Mouse (Mus musculus) embryonic facial prominence, embryonic 13.5 days (tissue): ENCODE results near the gene Cacna2d4. TPM values are rescaled to one million over a fixed set of nuclear protein-coding genes. Genes with fewer than 3 reads are reported as not detected.

ENCODE experiments used
- ATAC-seq: fragments of 200-750 bp; cut with Nextera tagmentation; 2 replicates; pipeline ENCODE4 v1.8.0; 2017; ENCODE audit warnings: low read depth; ENCODE audit not compliant: insufficient number of reproducible peaks, insufficient read depth, low FRiP score, low TSS enrichment
- H3K27ac ChIP-seq: fragments of 300-500 bp; sonication (generic); 2 replicates; pipeline ENCODE4 v1.5.1; 2015; ENCODE audit warnings: moderate library complexity, mild to moderate bottlenecking, inconsistent platforms
- H3K27me3 ChIP-seq: fragments of 300-500 bp; sonication (generic); 2 replicates; pipeline ENCODE4 v1.6.1; 2015; ENCODE audit warnings: mild to moderate bottlenecking, inconsistent platforms
- H3K36me3 ChIP-seq: fragments of 300-500 bp; sonication (generic); 2 replicates; pipeline ENCODE4 v1.6.1; 2015; ENCODE audit warnings: mild to moderate bottlenecking, inconsistent platforms
- H3K4me1 ChIP-seq: fragments of 300-500 bp; sonication (generic); 2 replicates; pipeline ENCODE4 v1.6.1; 2015; ENCODE audit warnings: inconsistent platforms
- H3K4me2 ChIP-seq: fragments of 300-500 bp; sonication (generic); 2 replicates; pipeline ENCODE4 v1.6.1; 2015; ENCODE audit warnings: moderate library complexity, mild to moderate bottlenecking, inconsistent platforms
- H3K4me3 ChIP-seq: fragments of 300-500 bp; sonication (generic); 2 replicates; pipeline ENCODE4 v1.5.1; 2015; ENCODE audit warnings: mild to moderate bottlenecking, inconsistent platforms
- H3K9ac ChIP-seq: fragments of 300-500 bp; sonication (generic); 2 replicates; pipeline ENCODE4 v1.6.1; 2015; ENCODE audit warnings: mild to moderate bottlenecking, inconsistent platforms
- H3K9me3 ChIP-seq: fragments of 300-500 bp; sonication (generic); 2 replicates; pipeline ENCODE4 v1.6.1; 2016; ENCODE audit warnings: inconsistent platforms
- WGBS: fragments of 180-500 bp; shearing (Covaris S2); methylation state at CpG from one replicate; pipeline ENCODE4 v1.1.7; 2015; ENCODE audit warnings: mixed read lengths; 5-methylcytosine and 5-hydroxymethylcytosine counted together
- polyA plus RNA-seq: library from polyadenylated mRNA; unstranded; fragments of >200 nt; fragmentation: Nextera tagmentation; extraction: Ambion mirVana; gene quantifications from 2 replicates; pipeline ENCODE4 v1.2.1, GENCODE M21; 2015

The Cacna2d4 gene
- polyA plus RNA-seq, 1 experiment from 2014 or later, result not detected

- ATAC-seq, result no peak
- WGBS, result 67% methylated on average over 1 of the region's 1 CpGs
- H3K36me3 ChIP-seq, result no peaks in the 10 kb centered on the region
Measured at GRCm38 (mm10) chr6:119378631-119379030, 142.3 kb downstream of the Cacna2d4 start.

GRCm38 (mm10) chr6:119385668-119386067 is 149.3 kb downstream of the Cacna2d4 start:
- Histone ChIP-seq H3K4me3 (no peak overlapping the region), H3K36me3 (no peaks in the 10 kb centered on the region), H3K27ac (no peak overlapping the region), H3K9me3 (no peaks in the 10 kb centered on the region), H3K27me3 (no peaks in the 10 kb centered on the region), H3K4me2 (no peak overlapping the region), H3K4me1 (peaks cover 14% of the 10 kb centered on the region), H3K9ac (no peak overlapping the region)
- WGBS, result 93% methylated on average over 1 of the region's 1 CpGs
- ATAC-seq, result no peak

More at GRCm38 (mm10) chr6:119378631-119379030, 142.3 kb downstream of the Cacna2d4 start:
- H3K27ac ChIP-seq, result no peak overlapping the region
- no peaks in the 10 kb centered on the region for H3K9me3 ChIP-seq
- H3K4me1 ChIP-seq, result 0 out of 2 replicates have a peak, but pooled peaks cover 3% of the 10 kb centered on the region
- no peaks in the 10 kb centered on the region for H3K27me3 ChIP-seq
- no peak overlapping the region for H3K9ac ChIP-seq
- H3K4me3 ChIP-seq, result no peak overlapping the region
- no peak overlapping the region for H3K4me2 ChIP-seq

- Histone ChIP-seq H3K9ac (no peak overlapping the region), H3K36me3 (no peaks in the 10 kb centered on the region), H3K4me2 (no peak overlapping the region), H3K27ac (no peak overlapping the region), H3K4me1 (peaks cover 14% of the 10 kb centered on the region), H3K27me3 (no peaks in the 10 kb centered on the region), H3K4me3 (no peak overlapping the region), H3K9me3 (no peaks in the 10 kb centered on the region)
- WGBS, result 80% methylated on average over 4 of the region's 4 CpGs
- no peak for ATAC-seq
Measured at GRCm38 (mm10) chr6:119386421-119386820, 150.1 kb downstream of the Cacna2d4 start.

- WGBS, result 92% methylated on average over 1 of the region's 1 CpGs
- H3K36me3 ChIP-seq, result no peaks in the 10 kb centered on the region
- H3K9ac ChIP-seq, result no peak overlapping the region
- H3K27me3 ChIP-seq, result no peaks in the 10 kb centered on the region
- peaks cover 14% of the 10 kb centered on the region for H3K4me1 ChIP-seq
- no peak overlapping the region for H3K27ac ChIP-seq
- H3K4me3 ChIP-seq, result peak overlapping the region; percentile 82; the same call in 1 of the 2 replicates
- no peaks in the 10 kb centered on the region for H3K9me3 ChIP-seq
- ATAC-seq, result no peak
- peak overlapping the region; percentile 73 for H3K4me2 ChIP-seq
Measured at GRCm38 (mm10) chr6:119386821-119387220, 150.5 kb downstream of the Cacna2d4 start.

- Histone ChIP-seq H3K9ac (peak overlapping the region; percentile 92), H3K27ac (peak overlapping the region; percentile 73), H3K4me2 (peak overlapping the region; percentile 73), H3K9me3 (no peaks in the 10 kb centered on the region), H3K4me3 (peak overlapping the region; percentile 82), H3K36me3 (no peaks in the 10 kb centered on the region), H3K27me3 (no peaks in the 10 kb centered on the region), H3K4me1 (peaks cover 14% of the 10 kb centered on the region)
- under 1% methylated on average over 73 of the region's 76 CpGs for WGBS
- peak; percentile 83 for ATAC-seq
Measured at GRCm38 (mm10) chr6:119387801-119388649, 151.7 kb downstream of the Cacna2d4 start.

- peak overlapping the region; percentile 92 for H3K9ac ChIP-seq
- H3K27me3 ChIP-seq, result no peaks in the 10 kb centered on the region
- peak overlapping the region; percentile 78 for H3K27ac ChIP-seq
- under 1% methylated on average over 46 of the region's 53 CpGs for WGBS
- H3K4me3 ChIP-seq, result peak overlapping the region; percentile 82
- no peaks in the 10 kb centered on the region for H3K9me3 ChIP-seq
- peak overlapping the region; percentile 73 for H3K4me2 ChIP-seq
- H3K36me3 ChIP-seq, result no peaks in the 10 kb centered on the region
- peak; percentile 98 for ATAC-seq
- H3K4me1 ChIP-seq, result peaks cover 14% of the 10 kb centered on the region
Measured at GRCm38 (mm10) chr6:119388650-119389012, 152.3 kb downstream of the Cacna2d4 start.

GRCm38 (mm10) chr6:119389089-119389488 is 152.8 kb downstream of the Cacna2d4 start:
- WGBS, result 21% methylated on average over 10 of the region's 10 CpGs
- Histone ChIP-seq H3K4me2 (peak overlapping the region; percentile 58), H3K9me3 (no peaks in the 10 kb centered on the region), H3K4me3 (peak overlapping the region; percentile 82), H3K27ac (peak overlapping the region; percentile 78), H3K36me3 (no peaks in the 10 kb centered on the region), H3K27me3 (no peaks in the 10 kb centered on the region), H3K4me1 (peaks cover 14% of the 10 kb centered on the region), H3K9ac (peak overlapping the region; percentile 92)
- ATAC-seq, result no peak

- WGBS, result 91% methylated on average over 4 of the region's 4 CpGs
- Histone ChIP-seq H3K27me3 (no peaks in the 10 kb centered on the region), H3K4me2 (no peak overlapping the region), H3K9ac (no peak overlapping the region), H3K4me1 (peaks cover 14% of the 10 kb centered on the region), H3K27ac (no peak overlapping the region), H3K36me3 (no peaks in the 10 kb centered on the region), H3K4me3 (no peak overlapping the region), H3K9me3 (no peaks in the 10 kb centered on the region)
- ATAC-seq, result no peak
Measured at GRCm38 (mm10) chr6:119390728-119391127, 154.4 kb downstream of the Cacna2d4 start.

GRCm38 (mm10) chr6:119392836-119393235 is 156.5 kb downstream of the Cacna2d4 start:
- H3K9me3 ChIP-seq, result no peaks in the 10 kb centered on the region
- H3K4me1 ChIP-seq, result peaks cover 4% of the 10 kb centered on the region; the same call in 1 of the 2 replicates
- no peak overlapping the region for H3K27ac ChIP-seq
- H3K9ac ChIP-seq, result no peak overlapping the region
- no peak for ATAC-seq
- H3K4me2 ChIP-seq, result no peak overlapping the region
- H3K27me3 ChIP-seq, result no peaks in the 10 kb centered on the region
- 83% methylated on average over 9 of the region's 9 CpGs for WGBS
- H3K4me3 ChIP-seq, result no peak overlapping the region
- H3K36me3 ChIP-seq, result no peaks in the 10 kb centered on the region

GRCm38 (mm10) chr6:119395421-119396308 is 159.3 kb downstream of the Cacna2d4 start:
- Histone ChIP-seq H3K4me3 (no peak overlapping the region), H3K27me3 (no peaks in the 10 kb centered on the region), H3K9ac (no peak overlapping the region), H3K4me1 (no peaks in the 10 kb centered on the region), H3K27ac (no peak overlapping the region), H3K4me2 (no peak overlapping the region), H3K9me3 (no peaks in the 10 kb centered on the region), H3K36me3 (no peaks in the 10 kb centered on the region)
- ATAC-seq, result no peak
- 74% methylated on average over 14 of the region's 14 CpGs for WGBS

- no peaks in the 10 kb centered on the region for H3K9me3 ChIP-seq
- H3K4me1 ChIP-seq, result no peaks in the 10 kb centered on the region
- H3K9ac ChIP-seq, result no peak overlapping the region
- ATAC-seq, result no peak
- H3K36me3 ChIP-seq, result no peaks in the 10 kb centered on the region
- H3K4me2 ChIP-seq, result no peak overlapping the region
- H3K27me3 ChIP-seq, result no peaks in the 10 kb centered on the region
- H3K27ac ChIP-seq, result no peak overlapping the region
- H3K4me3 ChIP-seq, result no peak overlapping the region
- 70% methylated on average over 5 of the region's 5 CpGs for WGBS
Measured at GRCm38 (mm10) chr6:119396309-119396634, 159.9 kb downstream of the Cacna2d4 start.
